Mouse (Mus musculus) G1E (cell line): ENCODE results near the gene Il33.

Source experiments
- CTCF ChIP-seq: IDR thresholded peaks from 2 replicates; pipeline ENCODE4 v1.5.1; 2012; ENCODE audit warnings: low read depth, low read length, inconsistent platforms, mixed read lengths
- GATA2 ChIP-seq: IDR thresholded peaks from 2 replicates; pipeline ENCODE4 v1.6.1; 2012; ENCODE audit warnings: low read depth, low read length, inconsistent platforms, borderline replicate concordance

GRCm38 (mm10) chr19:30001550-30001949 is 76.6 kb downstream of the Il33 start:
- TF ChIP-seq CTCF (no peak), GATA2 (no peak)
